ENCODE assay signal across 27 mouse cellular contexts in the genomic region with DNA sequence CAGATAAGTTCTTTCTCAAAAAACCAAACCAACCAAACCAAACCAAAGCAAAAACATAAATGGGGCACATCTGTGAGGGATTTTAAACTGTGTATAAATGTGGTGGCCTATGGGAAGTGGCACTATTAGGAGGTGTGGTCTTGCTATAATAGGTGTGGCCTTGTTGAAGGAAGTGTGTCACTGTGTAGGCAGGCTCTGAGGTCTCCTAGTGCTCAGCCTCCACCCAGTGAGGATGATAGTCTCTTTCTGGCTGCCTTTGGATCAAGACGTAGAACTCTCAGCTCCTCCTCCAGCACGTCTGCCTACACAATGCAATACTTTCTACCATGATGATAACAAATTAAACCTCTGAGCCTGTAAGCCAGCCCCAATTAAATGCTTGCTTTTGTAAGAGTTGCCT. TPM values are rescaled to one million over a fixed set of nuclear protein-coding genes. Genes with fewer than 3 reads are reported as not detected.
A peak's percentile ranks its signal among the peaks of the same experiment; 100 is the strongest.
DNase-seq lines count a peak whose midpoint lies in the region; ATAC-seq and TF ChIP-seq lines count a peak whose summit lies in the region.
"Had no signal": no experiment of that assay in that cellular context is flagged by ENCODE, and none has a peak within 500 bp of the region (broad histone marks: within the 10 kb centered on the region; RNA-seq: fewer than 3 reads in every experiment).

No protein-coding gene starts in this region.

- WGBS in intestine, postnatal 0 days, result 53% methylated on average over 2 of the region's 2 CpGs
- WGBS in intestine, embryonic 16.5 days, result 78% methylated on average over 2 of the region's 2 CpGs
- 49% methylated on average over 2 of the region's 2 CpGs for WGBS in liver, embryonic 16.5 days (ENCODE audit: insufficient replicate concordance)
- WGBS in liver, embryonic 11.5 days, result 63% methylated on average over 2 of the region's 2 CpGs

- H3K4me1 ChIP-seq in intestine, postnatal 0 days (replicated peaks; ENCODE audit: control insufficient read depth, insufficient read depth, low read length), result no peaks in the 10 kb centered on the region
- H3K4me1 ChIP-seq in intestine, embryonic 16.5 days (ENCODE audit: control insufficient read depth, insufficient read depth, low read length), result no peaks in the 10 kb centered on the region
- H3K4me1 ChIP-seq in liver, embryonic 16.5 days (ENCODE audit: control insufficient read depth, low read depth, low read length), result no peaks in the 10 kb centered on the region
- no peaks in the 10 kb centered on the region for H3K4me1 ChIP-seq in liver, embryonic 11.5 days (replicated peaks; ENCODE audit: control insufficient read depth, insufficient read depth, low read length)
- H3K4me1 ChIP-seq: forebrain, embryonic 10.5 days; forebrain, embryonic 13.5 days; heart, embryonic 10.5 days; heart, embryonic 13.5 days had no signal

- intact Hi-C loops in gastrocnemius, postnatal 36 days (cut with DNase I), result no loop called here

- peak; percentile 48 for ATAC-seq in intestine, postnatal 0 days
- no peak for ATAC-seq in intestine, embryonic 16.5 days
- ATAC-seq in liver, embryonic 16.5 days (ENCODE audit: low read depth), result 0 out of 2 replicates have a peak, but pooled peaks have one; percentile 27
- ATAC-seq in liver, embryonic 11.5 days (replicated peaks; ENCODE audit: low FRiP score), result no peak
- ATAC-seq in megakaryocyte-erythroid progenitor cell, adult 5-6 weeks (replicated peaks; ENCODE audit: low FRiP score, low TSS enrichment, poor library complexity, severe bottlenecking), result 0 out of 2 replicates have a peak, but pooled peaks have one; percentile 54
- ATAC-seq: forebrain, embryonic 13.5 days; forebrain, embryonic 16.5 days; hindbrain, postnatal 0 days had no signal

- no peaks in the 10 kb centered on the region for H3K9me3 ChIP-seq in intestine, postnatal 0 days (ENCODE audit: control insufficient read depth)
- no peaks in the 10 kb centered on the region for H3K9me3 ChIP-seq in intestine, embryonic 16.5 days (ENCODE audit: control insufficient read depth, low read length)
- H3K9me3 ChIP-seq in liver, embryonic 16.5 days (replicated peaks; ENCODE audit: control insufficient read depth, low read length), result no peaks in the 10 kb centered on the region
- no peaks in the 10 kb centered on the region for H3K9me3 ChIP-seq in liver, embryonic 11.5 days (ENCODE audit: control insufficient read depth, low read length)
- H3K9me3 ChIP-seq: forebrain, embryonic 10.5 days; forebrain, embryonic 13.5 days; G1E; heart, embryonic 10.5 days; heart, embryonic 13.5 days had no signal

- no peak for TF ChIP-seq CTCF in intestine, postnatal 0 days (IDR thresholded peaks at IDR 0.05; ENCODE audit: low read depth)

- H3K4me2 ChIP-seq in intestine, postnatal 0 days (replicated peaks; ENCODE audit: low read depth), result no peak overlapping the region
- H3K4me2 ChIP-seq in intestine, embryonic 16.5 days (ENCODE audit: low read depth, low read length), result no peak overlapping the region
- H3K4me2 ChIP-seq in liver, embryonic 16.5 days (ENCODE audit: low read depth, low read length), result no peak overlapping the region
- no peak overlapping the region for H3K4me2 ChIP-seq in liver, embryonic 11.5 days
- H3K4me2 ChIP-seq: forebrain, embryonic 13.5 days; heart, embryonic 13.5 days; hindbrain, embryonic 14.5 days had no signal

- no peak overlapping the region for H3K27ac ChIP-seq in intestine, postnatal 0 days (ENCODE audit: low read depth, low read length)
- H3K27ac ChIP-seq in intestine, embryonic 16.5 days (ENCODE audit: low read length), result no peak overlapping the region
- no peak overlapping the region for H3K27ac ChIP-seq in liver, embryonic 16.5 days (ENCODE audit: low read length)
- no peak overlapping the region for H3K27ac ChIP-seq in liver, embryonic 11.5 days (ENCODE audit: low read depth, low read length)
- H3K27ac ChIP-seq: forebrain, embryonic 10.5 days; forebrain, embryonic 13.5 days; heart, adult 2 months; heart, embryonic 10.5 days; heart, embryonic 13.5 days; hindbrain, embryonic 14.5 days; hindbrain, postnatal 0 days had no signal

- H3K9ac ChIP-seq in intestine, postnatal 0 days (ENCODE audit: low read depth, low read length), result no peak overlapping the region
- H3K9ac ChIP-seq in intestine, embryonic 16.5 days (ENCODE audit: low read depth, low read length), result no peak overlapping the region
- no peak overlapping the region for H3K9ac ChIP-seq in liver, embryonic 16.5 days (ENCODE audit: low read depth, low read length)
- H3K9ac ChIP-seq in liver, embryonic 11.5 days (ENCODE audit: low read depth, low read length), result no peak overlapping the region
- H3K9ac ChIP-seq: forebrain, embryonic 13.5 days; heart, embryonic 13.5 days; hindbrain, embryonic 14.5 days had no signal

- peaks cover 3% of the 10 kb centered on the region for H3K36me3 ChIP-seq in intestine, postnatal 0 days (ENCODE audit: control insufficient read depth, insufficient read depth)
- no peaks in the 10 kb centered on the region for H3K36me3 ChIP-seq in intestine, embryonic 16.5 days (ENCODE audit: control insufficient read depth, insufficient read depth, low read length)
- H3K36me3 ChIP-seq in liver, embryonic 16.5 days (ENCODE audit: control insufficient read depth, insufficient read depth), result peaks cover under 1% of the 10 kb centered on the region; the same call in 1 of the 2 replicates
- H3K36me3 ChIP-seq in liver, embryonic 11.5 days (ENCODE audit: control insufficient read depth, insufficient read depth, low read length), result 0 out of 2 replicates have a peak, but pooled peaks cover under 1% of the 10 kb centered on the region

- no peak overlapping the region for H3K4me3 ChIP-seq in intestine, postnatal 0 days (ENCODE audit: low read depth, low read length)
- no peak overlapping the region for H3K4me3 ChIP-seq in intestine, embryonic 16.5 days (ENCODE audit: low read length)
- no peak overlapping the region for H3K4me3 ChIP-seq in liver, embryonic 16.5 days (ENCODE audit: low read depth, low read length)
- H3K4me3 ChIP-seq in liver, embryonic 11.5 days (ENCODE audit: low read depth, low read length), result no peak overlapping the region
- H3K4me3 ChIP-seq: forebrain, embryonic 10.5 days; forebrain, embryonic 13.5 days; heart, adult 2 months; heart, embryonic 10.5 days; heart, embryonic 13.5 days had no signal

- H3K27me3 ChIP-seq in intestine, postnatal 0 days (replicated peaks; ENCODE audit: control insufficient read depth, insufficient read depth, low read length), result no peaks in the 10 kb centered on the region
- no peaks in the 10 kb centered on the region for H3K27me3 ChIP-seq in intestine, embryonic 16.5 days (replicated peaks; ENCODE audit: control insufficient read depth, insufficient read depth, low read length)
- no peaks in the 10 kb centered on the region for H3K27me3 ChIP-seq in liver, embryonic 16.5 days (ENCODE audit: control insufficient read depth, insufficient read depth, low read depth, low read length)
- no peaks in the 10 kb centered on the region for H3K27me3 ChIP-seq in liver, embryonic 11.5 days (replicated peaks; ENCODE audit: control insufficient read depth, insufficient read depth, low read length)
- H3K27me3 ChIP-seq: CH12.LX; forebrain, embryonic 13.5 days had no signal

- no peak for DNase-seq in liver, embryonic 11.5 days (ENCODE audit: low spot score)
- DNase-seq in lung, adult 18-20 months, result no peak
- DNase-seq in gastrocnemius, postnatal 25 days, result no peak
- DNase-seq in gastrocnemius, postnatal 36 days, result no peak
- DNase-seq: adrenal gland, adult 2 months; adrenal gland, postnatal 14 days; B cell, adult 2 months; cerebellum, adult 11 months; cerebellum, adult 8-10 months; cerebellum, postnatal 10 days; gastrocnemius, postnatal 10 days; heart, adult 2 months; heart, postnatal 14 days; heart, postnatal 4 days had no signal

RNA-seq across cellular contexts. Expression of a gene that starts 6.0 kb away (rescaled TPM):
- polyA plus RNA-seq in intestine, postnatal 0 days (2015; fragmentation: Nextera tagmentation; extraction: Ambion mirVana), result 8.3 and 8.5 TPM in 2 replicates
- polyA plus RNA-seq in intestine, embryonic 16.5 days (2015; fragmentation: Nextera tagmentation; extraction: Ambion mirVana), result 25.8 and 35.5 TPM in 2 replicates
- 10.5 and 10.8 TPM in 2 replicates for polyA plus RNA-seq in liver, embryonic 16.5 days (2015; fragmentation: Nextera tagmentation; extraction: Ambion mirVana)
- 49.4 and 52.0 TPM in 2 replicates for polyA plus RNA-seq in liver, embryonic 11.5 days (2014; fragmentation: Nextera tagmentation; extraction: Ambion mirVana)
- total RNA-seq in megakaryocyte-erythroid progenitor cell, adult 5-6 weeks (2014; fragmentation: Nextera tagmentation), result 28.0 and 31.0 TPM in 2 replicates
- total RNA-seq in megakaryocyte-erythroid progenitor cell, adult 5-6 weeks (2017), result 40.1 and 74.7 TPM in 2 replicates
- total RNA-seq in gastrocnemius, postnatal 25 days (2021), result 1 to 10 TPM; 7.8 to 8.0 TPM
- 1 to 10 TPM; 6.1 to 9.2 TPM for total RNA-seq in gastrocnemius, postnatal 36 days (2021)

RNA-seq across cellular contexts. Expression of a gene that starts 18.0 kb away (rescaled TPM):
- polyA plus RNA-seq in intestine, postnatal 0 days (2015; fragmentation: Nextera tagmentation; extraction: Ambion mirVana), result 6.1 and 6.7 TPM in 2 replicates
- 7.1 and 7.2 TPM in 2 replicates for polyA plus RNA-seq in intestine, embryonic 16.5 days (2015; fragmentation: Nextera tagmentation; extraction: Ambion mirVana)
- 2.3 and 2.7 TPM in 2 replicates for polyA plus RNA-seq in liver, embryonic 16.5 days (2015; fragmentation: Nextera tagmentation; extraction: Ambion mirVana)
- 4.6 and 5.7 TPM in 2 replicates for polyA plus RNA-seq in liver, embryonic 11.5 days (2014; fragmentation: Nextera tagmentation; extraction: Ambion mirVana)
- total RNA-seq in megakaryocyte-erythroid progenitor cell, adult 5-6 weeks (2014; fragmentation: Nextera tagmentation), result 10.9 and 19.5 TPM in 2 replicates
- 13.6 and 14.7 TPM in 2 replicates for total RNA-seq in megakaryocyte-erythroid progenitor cell, adult 5-6 weeks (2017)
- 1 to 10 TPM; 7.3 to 8.2 TPM for total RNA-seq in gastrocnemius, postnatal 25 days (2021)
- 1 to 10 TPM; 6.9 to 7.6 TPM for total RNA-seq in gastrocnemius, postnatal 36 days (2021)

RNA-seq across cellular contexts. Expression of a gene that starts 43.4 kb away (rescaled TPM):
- polyA plus RNA-seq in intestine, postnatal 0 days (2015; fragmentation: Nextera tagmentation; extraction: Ambion mirVana), result 1.1 and 1.3 TPM in 2 replicates
- polyA plus RNA-seq in intestine, embryonic 16.5 days (2015; fragmentation: Nextera tagmentation; extraction: Ambion mirVana), result 1.1 and 1.5 TPM in 2 replicates
- 0.07 and 0.15 TPM in 2 replicates for polyA plus RNA-seq in liver, embryonic 16.5 days (2015; fragmentation: Nextera tagmentation; extraction: Ambion mirVana)
- polyA plus RNA-seq in liver, embryonic 11.5 days (2014; fragmentation: Nextera tagmentation; extraction: Ambion mirVana), result 0.38 and 0.58 TPM in 2 replicates
- total RNA-seq in megakaryocyte-erythroid progenitor cell, adult 5-6 weeks (2014; fragmentation: Nextera tagmentation), result not detected in 2 replicates
- total RNA-seq in megakaryocyte-erythroid progenitor cell, adult 5-6 weeks (2017), result not detected in 2 replicates
- total RNA-seq in gastrocnemius, postnatal 25 days (2021), result 1 to 10 TPM in 1 of 2 experiments, under 1 TPM in 1; 0.82 to 1.6 TPM
- 1 to 10 TPM; 1.1 to 1.2 TPM for total RNA-seq in gastrocnemius, postnatal 36 days (2021)
- total RNA-seq: G1E had no signal
- polyA plus RNA-seq: G1E had no signal

Comparison
In these comparisons a context has a peak if more than half of its experiments do, and no peak if none do; other contexts are left out.
1. ATAC-seq: peak in intestine, postnatal 0 days (single experiment), liver, embryonic 16.5 days (single experiment) and megakaryocyte-erythroid progenitor cell, adult 5-6 weeks (single experiment); none in intestine, embryonic 16.5 days (single experiment) and liver, embryonic 11.5 days (single experiment).